Mouse (Mus musculus): ENCODE measurements around the gene Chn2.

Chn2 gene

GRCm38 (mm10) chr6:54119885-54120666 lies 80.7 kb downstream of the Chn2 start:
- DNase-seq: peak in 1 of 2 experiments; percentile 18

GRCm38 (mm10) chr6:54120889-54121288 lies 81.5 kb downstream of the Chn2 start:
- DNase-seq: no peak

GRCm38 (mm10) chr6:54124519-54124918 lies 85.2 kb downstream of the Chn2 start:
- no peak for DNase-seq

DNA sequence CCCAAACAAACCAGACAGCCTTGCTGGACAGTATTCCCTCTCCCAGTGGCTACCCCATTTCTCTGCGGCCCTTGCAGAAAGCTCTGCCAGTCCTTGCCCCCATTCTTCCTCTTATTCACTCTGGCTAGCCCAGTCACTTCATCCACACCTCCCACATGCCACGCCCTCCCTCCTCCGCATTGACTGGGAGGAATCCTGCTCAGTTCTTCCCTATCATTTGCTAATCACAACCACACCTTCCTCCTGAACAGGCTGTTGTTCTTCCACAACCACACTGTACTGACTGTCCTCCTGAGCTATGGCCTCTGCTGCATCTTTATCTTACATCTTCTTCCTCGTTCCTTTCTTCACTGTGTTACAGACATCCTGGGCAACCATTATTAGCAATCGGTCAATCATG lies 86.2 kb downstream of the Chn2 start:
- no peak for DNase-seq

DNA sequence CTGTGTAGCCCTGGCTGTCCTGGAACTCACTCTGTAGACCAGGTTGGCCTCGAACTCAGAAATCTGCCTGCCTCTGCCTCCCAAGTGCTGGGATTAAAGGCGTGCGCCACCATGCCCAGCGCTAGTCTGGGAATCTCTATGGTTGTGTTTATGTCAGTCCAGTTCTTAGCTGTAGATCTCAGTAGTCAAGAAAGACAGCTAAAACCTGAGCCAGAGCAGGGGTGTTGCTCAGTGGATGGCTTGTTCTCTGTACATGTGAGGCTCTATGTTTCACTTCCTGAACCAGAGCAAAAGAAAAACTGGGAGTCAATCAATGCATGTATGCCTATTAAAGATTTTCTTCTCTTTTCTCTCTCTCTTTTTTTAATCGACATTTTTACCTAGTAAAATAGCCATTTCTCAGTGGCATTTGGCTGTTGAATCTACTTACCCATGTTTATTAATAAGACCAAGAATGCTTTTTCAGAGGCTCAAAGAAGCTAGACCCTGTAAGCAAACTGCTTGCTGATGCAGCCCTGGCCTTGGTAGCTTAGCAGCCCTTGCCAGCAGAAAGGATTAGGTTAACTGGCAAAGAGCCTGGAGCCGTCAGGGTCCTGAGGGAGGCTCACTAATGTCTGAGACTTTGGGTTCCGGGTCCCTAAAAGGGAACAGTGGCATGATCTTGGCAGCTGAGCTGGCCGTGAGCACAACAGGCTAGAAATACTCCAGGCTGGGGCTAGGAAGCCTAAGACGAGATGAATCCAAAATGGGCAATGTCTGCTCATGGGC lies 87.1 kb downstream of the Chn2 start:
- no peak for DNase-seq

- peak; percentile 16 to 32 for DNase-seq
Measured at GRCm38 (mm10) chr6:54126993-54127697, 87.8 kb downstream of the Chn2 start.

- DNase-seq: no peak
Measured at GRCm38 (mm10) chr6:54128702-54129101, 89.3 kb downstream of the Chn2 start.

DNA sequence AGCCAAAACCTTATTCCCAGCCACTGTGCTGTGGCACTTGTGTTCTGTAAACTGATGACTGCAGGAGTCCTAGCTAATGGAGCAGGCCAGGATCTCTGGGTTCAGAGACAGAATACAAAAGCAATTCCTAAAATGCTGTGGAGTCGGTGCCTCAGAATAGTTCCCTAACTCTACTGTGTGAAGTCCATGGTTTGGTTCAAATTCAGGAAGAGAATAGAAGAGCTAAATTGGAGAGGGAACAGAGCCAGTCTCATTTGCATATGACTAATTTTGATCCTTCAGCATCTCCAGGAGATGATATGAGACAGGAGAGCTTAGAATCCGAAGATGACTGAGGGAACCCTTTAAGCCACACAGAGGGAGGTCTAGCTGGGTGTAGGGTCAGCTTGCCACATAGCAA lies 90.2 kb downstream of the Chn2 start:
- DNase-seq: no peak

DNA sequence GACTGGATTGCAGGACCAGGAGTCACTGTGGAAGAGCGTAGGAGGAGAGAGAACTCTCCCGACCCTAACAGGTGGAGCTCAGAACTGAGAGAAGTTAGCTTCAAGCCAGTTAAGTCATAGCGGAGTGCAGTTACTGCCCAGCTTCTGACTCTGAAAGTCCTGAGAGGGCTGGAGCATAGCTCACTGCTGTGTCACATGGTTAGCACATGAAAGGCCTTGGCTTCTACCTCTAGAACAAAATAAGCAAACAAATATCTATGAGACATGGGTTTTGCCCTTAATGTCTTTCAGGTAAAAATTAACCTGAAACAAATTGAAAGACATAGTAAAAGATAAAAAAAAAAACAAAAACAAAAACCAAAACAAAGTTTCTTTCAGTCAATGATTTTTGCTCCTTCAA lies 91.5 kb downstream of the Chn2 start:
- no peak for DNase-seq

GRCm38 (mm10) chr6:54132576-54132975 lies 93.2 kb downstream of the Chn2 start:
- DNase-seq: no peak

DNA sequence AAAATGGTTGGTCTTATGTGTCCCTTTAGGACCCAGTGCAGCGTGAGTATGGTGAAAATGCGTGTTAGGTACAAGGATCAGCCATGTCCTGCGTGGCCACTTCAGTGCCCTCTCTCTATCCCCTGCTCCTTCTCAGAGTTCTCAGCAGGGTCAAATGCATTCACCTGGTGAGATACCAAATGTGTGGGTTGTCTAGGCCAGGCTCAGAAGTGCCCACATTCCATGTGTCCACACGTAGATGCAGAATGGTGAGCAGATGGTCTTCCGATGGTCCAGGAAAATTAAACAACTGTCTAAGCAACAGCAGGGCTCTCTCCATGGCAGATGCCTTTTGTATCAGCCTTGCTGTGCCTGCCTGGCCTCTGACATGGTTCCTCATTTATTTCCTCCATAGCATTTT lies 93.9 kb downstream of the Chn2 start:
- DNase-seq: no peak

DNA sequence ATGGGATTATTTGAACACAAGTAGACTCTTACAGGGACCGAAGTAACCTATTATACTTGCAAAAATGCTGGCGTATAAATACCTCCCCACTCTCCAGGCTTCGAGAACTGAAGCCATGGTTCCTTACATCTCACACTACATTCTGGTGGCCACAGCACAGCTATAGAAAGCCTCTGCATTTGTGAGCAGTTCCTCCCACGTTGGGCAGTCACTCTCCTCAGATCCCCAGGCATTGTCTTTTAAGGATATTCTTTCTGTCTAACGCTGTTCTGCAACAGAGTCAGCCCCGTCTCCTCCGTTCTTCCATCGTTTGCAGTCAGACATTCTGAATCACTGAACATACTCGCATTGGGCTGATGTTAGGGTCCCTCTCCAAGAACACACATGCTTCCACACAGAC lies 98.8 kb downstream of the Chn2 start:
- DNase-seq: no peak

- no peak for DNase-seq
Measured at GRCm38 (mm10) chr6:54140488-54140887, 101.1 kb downstream of the Chn2 start.

DNA sequence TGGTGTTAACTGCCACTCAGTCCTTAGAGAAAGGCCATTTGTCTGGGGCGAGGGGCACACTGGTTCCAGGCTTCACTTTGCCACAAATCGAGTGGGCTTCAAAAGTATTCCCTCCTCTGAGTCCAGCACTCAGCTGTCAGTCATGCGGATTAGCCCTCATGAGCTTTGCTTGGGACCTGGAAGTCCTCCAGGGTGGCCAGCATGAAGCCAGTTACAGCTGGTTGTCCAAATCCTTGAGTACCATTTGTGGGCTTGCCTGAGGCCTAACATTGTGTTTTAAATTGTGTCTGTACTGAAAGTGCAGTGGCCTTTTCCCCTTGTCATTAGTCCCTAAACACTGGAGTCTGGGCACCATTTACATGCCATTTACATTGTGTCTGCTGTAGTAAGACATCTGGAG lies 101.8 kb downstream of the Chn2 start:
- no peak for DNase-seq

GRCm38 (mm10) chr6:54142848-54143651 lies 103.7 kb downstream of the Chn2 start:
- no peak for DNase-seq

DNA sequence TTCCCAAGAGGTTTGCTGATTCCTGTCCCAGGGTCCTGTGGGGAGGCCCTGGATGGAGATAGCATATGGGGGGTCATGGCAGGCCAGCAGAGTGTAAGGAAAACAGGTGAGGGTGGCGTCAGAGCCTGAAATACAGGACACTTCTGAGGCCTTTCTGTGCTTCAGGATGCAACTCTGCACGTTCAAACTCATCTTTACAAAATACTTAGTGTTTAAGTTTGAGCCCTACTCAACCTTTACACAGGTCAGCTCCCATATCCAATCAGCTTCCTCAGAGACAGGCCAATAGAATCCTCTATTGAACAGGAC lies 104.3 kb downstream of the Chn2 start:
- no peak for DNase-seq

DNA sequence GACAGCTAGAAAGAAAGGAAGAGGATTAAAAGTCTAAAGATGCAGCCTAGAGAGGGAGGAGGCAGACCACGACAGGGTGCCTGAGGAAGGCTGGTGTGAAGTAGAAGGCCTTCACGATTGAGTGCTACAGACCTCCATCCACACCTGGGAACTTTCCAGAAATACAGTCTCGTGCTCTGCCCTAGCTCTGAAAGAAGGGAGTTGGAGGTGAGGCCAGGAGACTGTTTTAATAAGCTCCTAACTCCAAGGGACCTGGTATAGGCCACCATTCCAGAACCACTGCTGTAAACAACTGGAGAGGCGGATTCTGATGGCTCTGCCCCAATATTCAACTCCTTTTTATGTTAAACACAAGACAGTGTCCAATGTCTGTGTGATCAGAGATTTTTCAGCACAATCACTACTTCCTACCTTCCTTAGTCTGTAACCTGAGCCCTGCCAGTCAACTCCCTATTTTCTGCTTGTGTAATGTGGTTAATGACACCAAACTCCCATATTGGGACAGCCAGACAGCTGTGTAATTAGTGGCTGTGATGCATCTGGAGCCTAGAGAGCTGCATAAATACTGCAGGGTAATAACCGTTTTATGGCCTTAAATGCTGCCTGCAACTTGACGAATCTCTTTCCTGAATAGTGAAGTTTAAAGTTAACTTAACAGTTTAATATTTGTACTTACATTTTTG lies 109.6 kb downstream of the Chn2 start:
- no peak for DNase-seq

DNA sequence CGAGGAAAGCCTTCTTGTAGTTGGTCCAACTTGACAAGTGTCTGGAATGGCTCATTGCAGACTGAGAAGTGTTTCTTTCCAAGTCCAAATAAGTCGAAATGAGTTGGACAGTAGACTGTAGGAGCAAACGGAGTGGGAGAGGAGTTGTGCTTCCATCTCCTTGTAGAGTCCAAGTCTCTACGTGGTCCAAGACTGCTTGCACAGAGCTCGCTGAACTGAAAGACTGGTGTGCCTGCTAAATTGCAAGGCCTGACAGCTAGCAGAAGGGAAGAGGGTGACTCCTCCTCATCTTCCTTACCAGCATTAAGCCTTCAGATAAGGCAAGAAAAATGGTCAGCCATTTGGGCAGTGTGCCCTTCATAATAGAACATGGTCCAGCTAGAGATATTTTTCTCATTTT lies 111.5 kb downstream of the Chn2 start:
- DNase-seq: no peak

- DNase-seq: no peak
Measured at GRCm38 (mm10) chr6:54151443-54152241, 112.3 kb downstream of the Chn2 start.

DNA sequence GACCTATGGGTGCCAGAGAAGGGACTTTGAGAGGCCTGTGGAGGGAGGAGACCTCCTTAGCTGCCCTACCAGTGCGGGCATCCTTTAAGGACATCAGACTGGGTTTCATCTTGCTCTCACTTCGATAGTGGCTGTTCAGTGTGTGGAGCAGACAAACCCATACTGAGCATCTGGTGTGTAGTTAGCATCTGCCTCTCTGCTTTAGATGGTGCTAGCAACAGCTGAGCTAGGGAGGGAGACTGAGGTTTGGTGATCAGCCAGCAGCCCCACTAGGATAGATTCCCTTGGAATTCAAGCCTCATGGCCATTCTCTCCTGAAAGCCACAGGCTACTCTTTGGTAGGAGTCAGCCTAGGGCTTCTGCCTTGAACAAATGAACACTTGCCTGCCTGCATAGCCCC lies 117.7 kb downstream of the Chn2 start:
- DNase-seq: no peak

- DNase-seq: no peak
Measured at GRCm38 (mm10) chr6:54158317-54158716, 119.0 kb downstream of the Chn2 start.

GRCm38 (mm10) chr6:54160677-54161076 lies 121.3 kb downstream of the Chn2 start:
- DNase-seq: no peak
